9 mouse cellular contexts compared by ENCODE assay signal in genomic region chr13:26657010-26657611, GRCm38 (mm10).
DNase-seq lines count a peak whose midpoint lies in the region; ATAC-seq and TF ChIP-seq lines count a peak whose summit lies in the region.
"Had no signal": no experiment of that assay in that cellular context is flagged by ENCODE, and none has a peak within 500 bp of the region (broad histone marks: within the 10 kb centered on the region; RNA-seq: fewer than 3 reads in every experiment).

No protein-coding gene starts in this region.

- peak; percentile 98 for ATAC-seq in hindbrain, postnatal 0 days
- ATAC-seq in neural tube, embryonic 13.5 days (ENCODE audit: low read depth) = peak; percentile 96

- no peaks in the 10 kb centered on the region for H3K27me3 ChIP-seq in hindbrain, postnatal 0 days (ENCODE audit: insufficient read depth, low read length)
- no peaks in the 10 kb centered on the region for H3K27me3 ChIP-seq in neural tube, embryonic 13.5 days
- H3K27me3 ChIP-seq in thymus, adult 2 months (ENCODE audit: control insufficient read depth, insufficient read depth, low read length) = no peaks in the 10 kb centered on the region

- intact Hi-C loops in left cerebral cortex, postnatal 14 days (cut with DNase I) = no loop called here
- intact Hi-C loops in left cerebral cortex, postnatal 36 days (cut with DNase I) = no loop called here

- TF ChIP-seq POLR2A in thymus, adult 2 months (IDR thresholded peaks at IDR 0.05; ENCODE audit: control insufficient read depth, extremely low read depth, insufficient read depth, low read length, poor library complexity) = no peak

- no peaks in the 10 kb centered on the region for H3K36me3 ChIP-seq in hindbrain, postnatal 0 days (ENCODE audit: insufficient read depth, low read length)
- no peaks in the 10 kb centered on the region for H3K36me3 ChIP-seq in neural tube, embryonic 13.5 days
- no peaks in the 10 kb centered on the region for H3K36me3 ChIP-seq in thymus, adult 2 months (ENCODE audit: control insufficient read depth, insufficient read depth, low read length)

- H3K4me1 ChIP-seq in hindbrain, postnatal 0 days (ENCODE audit: insufficient read depth, low read length) = no peaks in the 10 kb centered on the region
- peaks cover 4% of the 10 kb centered on the region; the same call in 1 of the 2 replicates for H3K4me1 ChIP-seq in neural tube, embryonic 13.5 days (replicated peaks)
- H3K4me1 ChIP-seq in thymus, adult 2 months (replicated peaks; ENCODE audit: control insufficient read depth, insufficient read depth, low read length) = no peaks in the 10 kb centered on the region

- DNase-seq in left cerebral cortex, postnatal 14 days (ENCODE audit: low spot score in 2 of 2) = peak; percentile 4 to 25
- DNase-seq in left cerebral cortex, postnatal 36 days (ENCODE audit: low spot score in 2 of 2) = no peak
- peak; percentile 49 for DNase-seq in embryo, embryonic 11 days
- peak; percentile 91 for DNase-seq in hindbrain, postnatal 0 days (ENCODE audit: low spot score)
- DNase-seq in kidney, adult 18-20 months = no peak
- DNase-seq in thymus, adult 2 months = no peak
- no peak for DNase-seq in gastrocnemius, adult 18-20 months (ENCODE audit: low spot score)

- no peak for TF ChIP-seq CTCF in hindbrain, postnatal 0 days (IDR thresholded peaks at IDR 0.05; ENCODE audit: low read depth)
- TF ChIP-seq CTCF in thymus, adult 2 months (IDR thresholded peaks at IDR 0.05; ENCODE audit: borderline replicate concordance, control insufficient read depth, extremely low read depth, insufficient read depth, low read length, poor library complexity) = no peak

- H3K4me3 ChIP-seq in hindbrain, postnatal 0 days (ENCODE audit: low read length) = no peak overlapping the region
- no peak overlapping the region for H3K4me3 ChIP-seq in neural tube, embryonic 13.5 days
- H3K4me3 ChIP-seq in thymus, adult 2 months (ENCODE audit: control insufficient read depth, insufficient read depth, low read length) = no peak overlapping the region
- H3K4me3 ChIP-seq: heart, adult 2 months had no signal

- 30% methylated on average over 1 of the region's 1 CpGs for WGBS in hindbrain, postnatal 0 days
- 21% methylated on average over 1 of the region's 1 CpGs for WGBS in neural tube, embryonic 13.5 days
- 90% methylated on average over 1 of the region's 1 CpGs for WGBS in thymus, adult 2 months

- H3K9ac ChIP-seq in hindbrain, postnatal 0 days (replicated peaks; ENCODE audit: low read length) = no peak overlapping the region
- H3K9ac ChIP-seq in neural tube, embryonic 13.5 days = no peak overlapping the region

- no peak overlapping the region for H3K4me2 ChIP-seq in hindbrain, postnatal 0 days (ENCODE audit: low read depth, low read length)
- H3K4me2 ChIP-seq in neural tube, embryonic 13.5 days = no peak overlapping the region

- H3K27ac ChIP-seq in hindbrain, postnatal 0 days = peak overlapping the region; percentile 65; the same call in 1 of the 2 replicates
- H3K27ac ChIP-seq in neural tube, embryonic 13.5 days (replicated peaks) = 0 out of 2 replicates have a peak overlapping the region, but pooled peaks have one; percentile 25
- H3K27ac ChIP-seq in thymus, adult 2 months (ENCODE audit: control insufficient read depth, insufficient read depth, low read length) = no peak overlapping the region
- H3K27ac ChIP-seq: heart, adult 2 months had no signal

- no peaks in the 10 kb centered on the region for H3K9me3 ChIP-seq in hindbrain, postnatal 0 days (ENCODE audit: low read length)
- H3K9me3 ChIP-seq in neural tube, embryonic 13.5 days = no peaks in the 10 kb centered on the region

Comparison
In these comparisons a context has a peak if more than half of its experiments do, and no peak if none do; other contexts are left out.
1. DNase-seq: peak in left cerebral cortex, postnatal 14 days (2 of 2), embryo, embryonic 11 days (single experiment) and hindbrain, postnatal 0 days (single experiment); none in left cerebral cortex, postnatal 36 days (0 of 2), kidney, adult 18-20 months (single experiment), thymus, adult 2 months (single experiment) and gastrocnemius, adult 18-20 months (single experiment).